Mouse (Mus musculus) kidney, adult 2 months (tissue): ENCODE data around the gene Sox11.

Experiments
- CTCF ChIP-seq: fragments of 200-500 bp; conservative IDR thresholded peaks from 2 replicates; pipeline ENCODE4 v1.5.1; 2011; ENCODE audit warnings: low read depth, mild to moderate bottlenecking, control low read depth, low read length, moderate library complexity, mixed read lengths; ENCODE audit not compliant: insufficient read depth, insufficient read length
- POLR2A ChIP-seq: fragments of 200-500 bp; IDR thresholded peaks from one replicate; pipeline ENCODE4 v1.6.1; 2011; ENCODE audit warnings: low read depth, low read length, control low read depth

- TF ChIP-seq CTCF (no peak), POLR2A (no peak)
Observed at GRCm38 (mm10) chr12:27336336-27336735, 6.0 kb downstream of the Sox11 start.
